Mouse (Mus musculus) ES-Bruce4 (cell line): ENCODE results near the gene Pde10a. TPM values are rescaled to one million over a fixed set of nuclear protein-coding genes. Genes with fewer than 3 reads are reported as not detected.

Source experiments
- H3K27ac ChIP-seq: 2 replicates; pipeline ENCODE4 v1.5.1; 2012; ENCODE audit warnings: low read length, inconsistent platforms; ENCODE audit not compliant: insufficient read depth
- H3K27me3 ChIP-seq: 2 replicates; pipeline ENCODE4 v1.6.1; 2012; ENCODE audit warnings: mild to moderate bottlenecking, low read length, inconsistent platforms; ENCODE audit not compliant: control insufficient read depth, poor library complexity, insufficient read depth, severe bottlenecking
- H3K36me3 ChIP-seq: 2 replicates; pipeline ENCODE4 v1.6.1; 2012; ENCODE audit warnings: inconsistent platforms, mild to moderate bottlenecking, low read length, moderate library complexity; ENCODE audit not compliant: control insufficient read depth, poor library complexity, insufficient read depth, severe bottlenecking
- H3K4me1 ChIP-seq: one replicate; pipeline ENCODE4 v1.8.1; 2011; ENCODE audit warnings: low read length; ENCODE audit not compliant: control insufficient read depth, insufficient read depth
- H3K4me3 ChIP-seq: 2 replicates; pipeline ENCODE4 v1.5.1; 2011; ENCODE audit warnings: low read depth, mild to moderate bottlenecking, low read length
- H3K9ac ChIP-seq: 2 replicates; pipeline ENCODE4 v1.6.1; 2012; ENCODE audit warnings: low read depth, mild to moderate bottlenecking, inconsistent platforms; ENCODE audit not compliant: poor library complexity, severe bottlenecking
- H3K9me3 ChIP-seq: replicated peaks from 2 replicates; pipeline ENCODE4 v1.6.1; 2012; ENCODE audit warnings: mild to moderate bottlenecking, low read length, inconsistent platforms; ENCODE audit not compliant: control insufficient read depth, poor library complexity, insufficient read depth, severe bottlenecking
- CTCF ChIP-seq: IDR thresholded peaks from one replicate; pipeline ENCODE4 v1.8.1; 2011; ENCODE audit warnings: low read depth, low read length
- EP300 ChIP-seq: IDR thresholded peaks from 2 replicates; pipeline ENCODE4 v1.6.1; 2011; ENCODE audit warnings: low read depth, low read length; ENCODE audit not compliant: insufficient read depth
- POLR2A ChIP-seq: IDR thresholded peaks from one replicate; pipeline ENCODE4 v1.8.1; 2011; ENCODE audit warnings: low read length; ENCODE audit not compliant: insufficient read depth
- polyA plus RNA-seq: library from polyadenylated mRNA; stranded (reverse); fragments of >200 nt; gene quantifications from 2 replicates; pipeline ENCODE4 v1.2.4, GENCODE M21; 2011; ENCODE audit warnings: low read depth; ENCODE audit not compliant: missing spikeins, insufficient read depth, insufficient read length

Pde10a gene
- polyA plus RNA-seq, 1 experiment: 2.7 TPM

- TF ChIP-seq POLR2A: no peak
- no peak for TF ChIP-seq EP300
- no peak for TF ChIP-seq CTCF
- Histone ChIP-seq H3K36me3 (no peaks in the 10 kb centered on the region), H3K4me3 (no peak overlapping the region), H3K9ac (no peak overlapping the region), H3K4me1 (no peaks in the 10 kb centered on the region), H3K9me3 (no peaks in the 10 kb centered on the region), H3K27me3 (no peaks in the 10 kb centered on the region), H3K27ac (no peak overlapping the region)
These were observed 195.8 kb downstream of the Pde10a start for GRCm38 (mm10) chr17:8720961-8721360.

- no peak for TF ChIP-seq EP300
- no peak for TF ChIP-seq POLR2A
- no peak for TF ChIP-seq CTCF
These were observed 199.3 kb downstream of the Pde10a start for GRCm38 (mm10) chr17:8724464-8724974.

GRCm38 (mm10) chr17:8728646-8729045, 203.5 kb downstream of the Pde10a start:
- TF ChIP-seq CTCF (no peak), EP300 (no peak), POLR2A (no peak)
- no peak overlapping the region for H3K9ac ChIP-seq

More at GRCm38 (mm10) chr17:8724464-8724974, 199.3 kb downstream of the Pde10a start:
- no peaks in the 10 kb centered on the region for H3K36me3 ChIP-seq
- no peak overlapping the region for H3K27ac ChIP-seq
- H3K4me1 ChIP-seq: no peaks in the 10 kb centered on the region
- H3K9ac ChIP-seq: no peak overlapping the region
- H3K9me3 ChIP-seq: no peaks in the 10 kb centered on the region
- H3K4me3 ChIP-seq: no peak overlapping the region
- H3K27me3 ChIP-seq: no peaks in the 10 kb centered on the region

GRCm38 (mm10) chr17:8729808-8730207, 204.6 kb downstream of the Pde10a start:
- Histone ChIP-seq H3K27ac (no peak overlapping the region), H3K9me3 (no peaks in the 10 kb centered on the region), H3K27me3 (no peaks in the 10 kb centered on the region; the same call in 1 of the 2 replicates), H3K9ac (no peak overlapping the region), H3K36me3 (no peaks in the 10 kb centered on the region), H3K4me3 (no peak overlapping the region), H3K4me1 (no peaks in the 10 kb centered on the region)
- TF ChIP-seq POLR2A (no peak), CTCF (no peak), EP300 (no peak)

More at GRCm38 (mm10) chr17:8728646-8729045, 203.5 kb downstream of the Pde10a start:
- no peaks in the 10 kb centered on the region for H3K4me1 ChIP-seq
- no peak overlapping the region for H3K27ac ChIP-seq
- no peak overlapping the region for H3K4me3 ChIP-seq
- no peaks in the 10 kb centered on the region for H3K9me3 ChIP-seq
- no peaks in the 10 kb centered on the region; the same call in 1 of the 2 replicates for H3K27me3 ChIP-seq
- no peaks in the 10 kb centered on the region for H3K36me3 ChIP-seq

- H3K4me1 ChIP-seq: no peaks in the 10 kb centered on the region
- TF ChIP-seq POLR2A (no peak), EP300 (no peak), CTCF (no peak)
- H3K27ac ChIP-seq: no peak overlapping the region
- H3K9me3 ChIP-seq: no peaks in the 10 kb centered on the region
- no peaks in the 10 kb centered on the region; the same call in 1 of the 2 replicates for H3K27me3 ChIP-seq
- H3K36me3 ChIP-seq: no peaks in the 10 kb centered on the region
- no peak overlapping the region for H3K4me3 ChIP-seq
- H3K9ac ChIP-seq: no peak overlapping the region
These were observed 205.9 kb downstream of the Pde10a start for GRCm38 (mm10) chr17:8731073-8731472.

- no peaks in the 10 kb centered on the region for H3K36me3 ChIP-seq
- no peak overlapping the region for H3K9ac ChIP-seq
- H3K27ac ChIP-seq: no peak overlapping the region
- no peaks in the 10 kb centered on the region for H3K4me1 ChIP-seq
- no peaks in the 10 kb centered on the region; the same call in 1 of the 2 replicates for H3K27me3 ChIP-seq
- no peak for TF ChIP-seq EP300
- no peak overlapping the region for H3K4me3 ChIP-seq
- H3K9me3 ChIP-seq: 0 out of 2 replicates have a peak, but pooled peaks cover 3% of the 10 kb centered on the region
These were observed 211.1 kb downstream of the Pde10a start for GRCm38 (mm10) chr17:8736259-8736658.
